ENCODE assay signal across 8 mouse cellular contexts in the genomic region with DNA sequence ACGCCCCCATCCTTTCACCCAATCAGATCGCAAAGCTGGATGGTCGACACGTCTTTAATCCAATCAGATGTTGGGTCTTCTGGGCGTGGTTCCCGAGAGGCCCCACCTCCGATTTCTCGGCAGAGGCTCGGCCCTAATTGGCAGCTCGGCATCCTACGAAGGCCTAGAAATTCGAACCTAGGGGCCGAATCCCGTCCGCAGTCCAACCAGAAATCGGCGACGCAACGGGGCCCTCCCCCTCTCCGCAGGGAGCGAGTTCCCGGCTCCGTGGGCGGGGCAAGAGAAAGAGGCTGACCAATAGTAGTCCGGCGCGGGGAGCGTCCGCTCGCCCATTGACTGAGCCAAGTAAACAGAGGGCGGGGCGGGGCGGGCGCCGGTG. TPM values are rescaled to one million over a fixed set of nuclear protein-coding genes. Genes with fewer than 3 reads are reported as not detected.
DNase-seq lines count a peak whose midpoint lies in the region; ATAC-seq lines count a peak whose summit lies in the region.

A gene (plus strand): TSS at position 136 of the 379 bp plus-strand sequence.

- peak within 1 kb of the TSS; percentile 97 for H3K9ac ChIP-seq in lung, embryonic 16.5 days (ENCODE audit: low read length)

- peak; percentile 85 for ATAC-seq in hematopoietic stem cell, adult 5-6 weeks (replicated peaks in 1 of 2; ENCODE audit: insufficient read depth in 1 of 2, low FRiP score in 2 of 2, low TSS enrichment in 1 of 2, low read depth in 1 of 2, poor library complexity in 2 of 2, severe bottlenecking in 2 of 2)
- peak; percentile 97 for ATAC-seq in lung, embryonic 16.5 days (ENCODE audit: low read depth)

- H3K27ac ChIP-seq in lung, embryonic 16.5 days (ENCODE audit: low read length): peak within 1 kb of the TSS; percentile 96

- H3K4me2 ChIP-seq in lung, embryonic 16.5 days (ENCODE audit: low read depth, low read length): peak within 1 kb of the TSS; percentile 79

- no peaks in the 10 kb centered on the region for H3K27me3 ChIP-seq in lung, embryonic 16.5 days (ENCODE audit: control insufficient read depth, insufficient read depth, low read depth, low read length)

- H3K4me1 ChIP-seq in lung, embryonic 16.5 days (replicated peaks; ENCODE audit: control insufficient read depth, insufficient read depth, low read length): peaks cover 17% of the 10 kb centered on the region

- WGBS in lung, embryonic 16.5 days: 0% methylated on average over 25 of the region's 35 CpGs

- H3K4me3 ChIP-seq in lung, embryonic 16.5 days (ENCODE audit: low read length): peak within 1 kb of the TSS; percentile 83

- no peaks in the 10 kb centered on the region for H3K9me3 ChIP-seq in lung, embryonic 16.5 days (ENCODE audit: control insufficient read depth, low read length)

- DNase-seq in MEL-GATA-1-ER (ENCODE audit: extremely low read depth, low read depth): peak; percentile 98
- peak; percentile 99 for DNase-seq in cerebellum, adult 8-10 months
- peak; percentile 99 for DNase-seq in forelimb bud, embryonic 11.5 days (ENCODE audit: low read depth, low spot score)
- DNase-seq in layer of hippocampus, adult 9-10 months (ENCODE audit: low spot score): peak; percentile 100
- peak; percentile 97 for DNase-seq in ovary, postnatal 10 days (ENCODE audit: low spot score)
- DNase-seq in thymus, postnatal 10 days (ENCODE audit: low spot score in 2 of 2): peak; percentile 97 to 100

- no peaks in the 10 kb centered on the region for H3K36me3 ChIP-seq in lung, embryonic 16.5 days (ENCODE audit: control insufficient read depth, insufficient read depth, low read length)

RNA-seq across cellular contexts. Expression of the gene that starts here (rescaled TPM):
- 77.8 and 80.9 TPM in 2 replicates for total RNA-seq in hematopoietic stem cell, adult 5-6 weeks (2017)
- 13.6 and 15.5 TPM in 2 replicates for polyA plus RNA-seq in lung, embryonic 16.5 days (2015; fragmentation: Nextera tagmentation; extraction: Ambion mirVana)

Comparison
In these comparisons a context has a peak if more than half of its experiments do, and no peak if none do; other contexts are left out.
1. Peak in every context shown above with its lines: DNase-seq, ATAC-seq, H3K4me3 ChIP-seq and H3K27ac ChIP-seq.